ENCODE assay signal across 32 mouse cellular contexts in the genomic region with DNA sequence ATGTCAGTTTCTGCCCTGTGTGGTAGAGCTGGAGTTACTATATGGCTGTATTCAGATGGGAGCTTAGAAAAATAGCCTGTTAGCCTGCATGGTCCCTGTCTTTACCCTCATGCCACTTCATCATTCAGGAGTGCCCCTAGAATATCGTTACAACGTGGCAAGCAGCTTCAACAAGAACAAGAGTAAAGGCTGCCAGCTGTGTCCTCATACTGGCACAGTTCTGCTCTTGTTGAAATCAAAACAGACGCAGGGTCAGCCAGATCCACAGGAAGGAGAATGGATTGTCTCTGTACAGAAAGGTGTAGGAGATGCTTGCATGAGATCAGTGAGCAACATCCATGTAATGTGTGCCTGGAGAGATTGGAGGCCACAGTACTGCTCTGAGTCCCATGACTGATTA.
"Had no signal": no experiment of that assay in that cellular context is flagged by ENCODE, and none has a peak within 500 bp of the region (broad histone marks: within the 10 kb centered on the region; RNA-seq: fewer than 3 reads in every experiment).

No protein-coding gene starts in this region.

- DNase-seq: left cerebral cortex, postnatal 4 days; liver, embryonic 13.5 days; liver, postnatal 0 days; lung, adult 18-20 months; lung, adult 2 months; lung, embryonic 14.5 days; lung, postnatal 10 days; lung, postnatal 14 days; lung, postnatal 36 days; lung, postnatal 4 days; midbrain, embryonic 14.5 days had no signal

- H3K27ac ChIP-seq: limb, embryonic 10.5 days; limb, embryonic 12.5 days; limb, embryonic 13.5 days; limb, embryonic 15.5 days; liver, embryonic 12.5 days; liver, embryonic 13.5 days; liver, embryonic 14.5 days; liver, embryonic 15.5 days; lung, embryonic 15.5 days; macrophage; midbrain, embryonic 10.5 days; midbrain, embryonic 12.5 days; midbrain, embryonic 13.5 days; midbrain, embryonic 15.5 days; neural tube, embryonic 12.5 days; neural tube, embryonic 13.5 days had no signal

- H3K27me3 ChIP-seq: limb, embryonic 12.5 days; limb, embryonic 13.5 days; limb, embryonic 15.5 days; liver, embryonic 12.5 days; liver, embryonic 13.5 days; liver, embryonic 15.5 days; lung, embryonic 15.5 days; megakaryocyte, embryonic 14.5 days; midbrain, embryonic 12.5 days; midbrain, embryonic 13.5 days; midbrain, embryonic 15.5 days; neural tube, embryonic 12.5 days; neural tube, embryonic 13.5 days had no signal

- H3K9me3 ChIP-seq: limb, embryonic 10.5 days; limb, embryonic 12.5 days; limb, embryonic 13.5 days; limb, embryonic 15.5 days; liver, embryonic 12.5 days; liver, embryonic 13.5 days; liver, embryonic 15.5 days; lung, embryonic 15.5 days; midbrain, embryonic 10.5 days; midbrain, embryonic 12.5 days; midbrain, embryonic 13.5 days; midbrain, embryonic 15.5 days; neural tube, embryonic 12.5 days; neural tube, embryonic 13.5 days had no signal

- H3K9ac ChIP-seq: limb, embryonic 12.5 days; limb, embryonic 13.5 days; limb, embryonic 15.5 days; liver, embryonic 12.5 days; liver, embryonic 13.5 days; liver, embryonic 14.5 days; liver, embryonic 15.5 days; liver, postnatal 0 days; lung, embryonic 14.5 days; lung, embryonic 15.5 days; midbrain, embryonic 12.5 days; midbrain, embryonic 13.5 days; midbrain, embryonic 15.5 days; neural tube, embryonic 12.5 days; neural tube, embryonic 13.5 days had no signal

- ATAC-seq: liver, embryonic 12.5 days; lung, postnatal 0 days; midbrain, embryonic 13.5 days; midbrain, embryonic 15.5 days; midbrain, embryonic 16.5 days had no signal

- H3K4me1 ChIP-seq: liver, embryonic 12.5 days; liver, embryonic 13.5 days; liver, embryonic 15.5 days; lung, embryonic 15.5 days; megakaryocyte, embryonic 14.5 days; midbrain, embryonic 12.5 days; midbrain, embryonic 13.5 days; midbrain, embryonic 15.5 days; neural tube, embryonic 12.5 days had no signal

- H3K4me2 ChIP-seq: limb, embryonic 12.5 days; limb, embryonic 13.5 days; limb, embryonic 15.5 days; liver, embryonic 11.5 days; liver, embryonic 12.5 days; liver, embryonic 13.5 days; liver, embryonic 15.5 days; lung, embryonic 14.5 days; lung, embryonic 15.5 days; midbrain, embryonic 11.5 days; midbrain, embryonic 12.5 days; midbrain, embryonic 13.5 days; midbrain, embryonic 15.5 days; neural tube, embryonic 12.5 days; neural tube, embryonic 13.5 days had no signal

- H3K4me3 ChIP-seq: limb, embryonic 10.5 days; limb, embryonic 12.5 days; limb, embryonic 13.5 days; limb, embryonic 15.5 days; liver, embryonic 12.5 days; liver, embryonic 13.5 days; liver, embryonic 15.5 days; lung, embryonic 15.5 days; megakaryocyte, embryonic 14.5 days; midbrain, embryonic 10.5 days; midbrain, embryonic 12.5 days; midbrain, embryonic 13.5 days; midbrain, embryonic 15.5 days; myocyte; neural tube, embryonic 12.5 days; neural tube, embryonic 13.5 days had no signal

- H3K36me3 ChIP-seq: limb, embryonic 10.5 days; limb, embryonic 12.5 days; limb, embryonic 13.5 days; limb, embryonic 15.5 days; liver, embryonic 12.5 days; liver, embryonic 13.5 days; liver, embryonic 15.5 days; lung, embryonic 15.5 days; midbrain, embryonic 10.5 days; midbrain, embryonic 12.5 days; midbrain, embryonic 13.5 days; midbrain, embryonic 15.5 days; neural tube, embryonic 12.5 days; neural tube, embryonic 13.5 days had no signal
